Mouse (Mus musculus) frontal cortex, adult 2 months (tissue): ENCODE data around the gene Sh3bp4. TPM values are rescaled to one million over a fixed set of nuclear protein-coding genes. Genes with fewer than 3 reads are reported as not detected.

Experiments used
- DNase-seq, 2 experiments: peaks; one replicate each; pipeline ENCODE4 v3.0.0; 2022; ENCODE audit warnings: low spot score in 1 of 2; ENCODE audit errors: extremely low spot score in 1 of 2
- polyA plus RNA-seq: library from polyadenylated mRNA; depleted of rRNA; stranded (reverse); fragments of >200 nt; gene quantifications from 2 replicates; pipeline ENCODE4 v1.2.3, GENCODE M21; 2012

Sh3bp4 gene
- polyA plus RNA-seq, 1 experiment: 20.6 TPM

DNA sequence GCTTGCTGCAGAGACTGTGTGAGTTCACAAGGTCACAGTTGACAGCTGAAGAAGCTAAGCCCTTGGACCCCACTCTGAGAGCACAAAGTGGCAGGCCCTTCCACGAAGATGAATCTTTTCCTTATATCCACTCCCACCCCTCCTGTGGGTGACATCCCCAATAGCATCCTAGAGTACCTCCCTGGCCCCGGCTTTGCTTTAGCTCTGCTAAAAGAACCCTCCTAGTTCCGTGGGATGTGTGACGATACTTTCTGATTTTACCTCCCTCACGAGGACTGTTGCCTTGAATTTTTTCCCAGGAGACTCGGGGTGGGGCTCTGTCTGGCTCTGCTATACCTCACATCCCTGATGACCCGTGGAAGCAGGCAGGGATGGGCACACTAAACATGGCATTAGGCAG is 104.4 kb downstream of the Sh3bp4 start:
- no peak for DNase-seq

DNA sequence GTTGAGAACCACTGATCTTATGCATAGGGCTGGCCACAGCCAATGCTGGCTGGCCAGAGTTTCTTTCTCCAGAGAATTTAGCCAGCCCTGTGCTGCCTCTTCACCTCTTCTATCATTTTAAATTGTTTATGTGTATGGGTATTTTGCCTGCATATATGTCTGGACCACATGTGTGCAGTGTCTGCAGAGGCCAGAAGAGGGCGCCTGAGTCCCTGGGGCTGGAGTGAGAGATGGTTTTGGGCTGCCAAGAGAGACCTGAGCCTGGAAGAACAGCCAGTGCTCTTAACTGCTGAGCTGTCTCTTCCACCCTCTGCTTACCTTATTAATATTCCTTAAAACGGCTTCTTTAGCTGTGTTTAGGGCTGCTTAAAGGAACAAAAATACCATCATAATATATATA is 105.1 kb downstream of the Sh3bp4 start:
- DNase-seq: no peak

DNA sequence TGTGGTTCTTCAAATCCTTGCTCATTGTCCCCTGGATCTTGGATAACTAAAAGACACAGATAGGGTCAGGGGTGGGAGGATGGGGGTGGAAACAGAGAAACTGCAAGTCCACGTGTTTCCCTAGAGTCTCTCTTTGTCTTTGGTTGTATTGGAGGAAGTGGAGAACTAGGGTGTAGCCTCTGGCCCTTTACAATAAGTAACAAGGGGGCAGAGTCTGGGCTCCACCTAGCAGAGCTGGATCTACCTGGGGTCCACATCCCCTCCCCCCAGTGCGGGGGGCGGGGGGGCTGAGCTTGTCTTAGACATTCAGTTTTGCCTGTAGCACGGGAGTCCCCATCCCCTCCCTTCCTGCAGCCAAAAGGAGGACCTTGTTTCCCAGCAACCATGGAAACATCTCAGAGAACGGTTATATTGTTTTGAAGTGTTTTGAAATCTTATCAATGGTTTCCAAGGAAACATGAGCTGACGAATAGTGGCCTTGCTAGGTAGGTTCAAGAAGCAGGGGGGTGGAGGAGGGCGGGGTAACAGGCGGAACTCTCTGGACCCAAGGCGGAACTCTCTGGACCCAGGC is 113.1 kb downstream of the Sh3bp4 start:
- no peak for DNase-seq

DNA sequence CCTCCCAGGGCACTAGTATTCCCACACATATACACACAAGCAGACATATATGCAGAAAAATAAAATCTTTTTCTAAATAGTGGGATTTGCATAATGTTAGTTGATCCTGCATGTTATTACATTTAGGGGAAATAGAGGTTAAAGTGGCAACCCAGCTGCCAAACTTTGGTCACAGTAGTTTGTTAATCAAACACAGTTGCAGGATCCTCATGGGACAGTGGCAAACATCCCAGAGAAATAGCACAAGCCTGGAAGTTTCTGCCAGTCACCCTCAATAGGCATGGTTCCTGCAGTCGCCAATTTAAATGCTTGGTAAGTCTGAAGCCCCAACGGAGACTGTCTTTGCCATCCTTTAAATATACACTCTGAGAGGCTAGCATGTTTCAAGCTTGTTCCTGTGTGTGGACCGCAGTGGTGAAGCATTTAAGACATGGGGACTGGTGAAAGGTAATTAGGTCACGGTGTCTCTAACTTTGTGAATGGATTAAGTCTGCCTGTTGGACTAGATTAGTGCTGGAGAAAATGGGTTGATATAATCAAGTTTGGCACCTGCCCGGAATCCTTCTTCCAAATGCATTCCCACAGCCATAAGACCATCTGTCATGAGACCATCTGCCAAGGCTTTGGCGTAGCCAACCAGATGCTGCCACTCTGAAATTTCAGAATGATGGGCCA is 114.0 kb downstream of the Sh3bp4 start:
- peak in 1 of 2 experiments; percentile 57 for DNase-seq

DNA sequence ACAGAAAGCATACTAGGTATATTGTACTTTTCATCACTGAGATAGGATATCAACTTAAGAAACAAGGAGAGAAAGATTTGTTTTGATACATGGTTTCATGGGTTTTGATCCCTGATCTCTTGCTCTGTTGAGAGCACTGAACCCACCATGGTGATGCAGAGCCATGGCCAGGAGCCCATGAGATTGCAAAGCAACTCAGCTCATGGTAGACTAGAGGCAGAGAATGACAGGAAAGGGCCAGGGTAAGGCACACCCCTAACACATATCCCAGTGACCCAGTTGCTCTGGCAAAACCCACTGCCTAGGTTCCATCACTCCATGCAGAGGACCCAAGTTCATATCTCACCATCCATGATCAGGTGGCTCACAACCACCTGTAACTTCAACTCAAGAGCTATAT is 114.6 kb downstream of the Sh3bp4 start:
- DNase-seq: no peak

DNA sequence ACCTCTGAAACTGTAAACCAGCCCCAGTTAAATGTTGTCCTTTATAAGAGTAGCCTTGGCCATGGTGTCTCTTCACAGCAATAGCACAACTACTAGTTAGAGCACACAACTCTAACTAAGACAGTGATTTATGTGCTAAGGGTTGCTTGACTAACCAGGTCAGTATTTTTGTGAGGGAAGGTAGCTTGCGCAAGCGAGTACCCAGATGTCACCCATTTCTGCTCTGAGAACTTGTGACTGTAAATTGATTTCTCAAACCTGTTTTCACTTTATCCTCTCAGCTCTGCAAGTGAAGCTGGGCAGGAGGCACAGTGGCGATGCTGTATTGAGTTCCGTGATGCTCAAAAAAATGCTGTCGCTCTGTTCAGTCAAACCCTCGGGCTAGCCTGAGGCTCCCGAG is 117.2 kb downstream of the Sh3bp4 start:
- DNase-seq: no peak

DNA sequence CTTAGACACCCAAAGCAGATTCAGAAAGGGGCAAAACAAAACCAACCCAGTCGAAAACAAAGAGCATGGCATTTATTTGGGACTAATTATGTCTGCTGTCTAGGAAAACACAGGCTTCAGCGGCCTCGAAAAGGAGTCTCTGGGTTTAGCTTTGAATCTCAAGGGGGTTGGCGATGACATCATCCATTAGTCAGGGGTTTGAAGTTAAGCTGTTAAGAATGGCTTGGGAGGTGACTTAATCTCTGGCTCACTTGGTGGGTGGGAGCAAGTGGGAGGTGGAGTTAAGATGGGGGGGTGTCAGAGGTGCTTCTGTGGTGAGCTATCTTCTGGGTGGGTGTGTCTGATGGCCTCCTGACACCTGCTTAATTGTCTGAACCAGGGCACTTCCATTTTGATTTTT is 117.9 kb downstream of the Sh3bp4 start:
- no peak for DNase-seq

DNA sequence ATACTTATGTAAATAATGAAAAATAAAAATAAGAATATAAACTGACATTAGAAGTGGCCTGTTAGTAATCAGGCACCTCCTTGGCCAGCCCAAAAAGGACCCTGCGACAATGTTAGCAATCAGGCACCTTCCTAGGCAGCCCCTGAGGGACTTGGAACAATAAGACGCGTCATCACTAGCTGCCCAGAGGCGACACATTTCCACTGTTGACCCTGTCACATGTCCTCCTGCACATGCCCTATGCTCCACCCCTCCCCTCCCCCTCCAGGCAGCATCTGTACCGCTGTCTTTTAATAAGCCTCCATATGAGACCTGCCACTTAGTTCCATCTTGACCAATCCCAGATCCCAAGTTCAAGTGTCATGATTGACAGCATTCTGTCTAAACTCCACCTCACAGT is 119.0 kb downstream of the Sh3bp4 start:
- no peak for DNase-seq

DNA sequence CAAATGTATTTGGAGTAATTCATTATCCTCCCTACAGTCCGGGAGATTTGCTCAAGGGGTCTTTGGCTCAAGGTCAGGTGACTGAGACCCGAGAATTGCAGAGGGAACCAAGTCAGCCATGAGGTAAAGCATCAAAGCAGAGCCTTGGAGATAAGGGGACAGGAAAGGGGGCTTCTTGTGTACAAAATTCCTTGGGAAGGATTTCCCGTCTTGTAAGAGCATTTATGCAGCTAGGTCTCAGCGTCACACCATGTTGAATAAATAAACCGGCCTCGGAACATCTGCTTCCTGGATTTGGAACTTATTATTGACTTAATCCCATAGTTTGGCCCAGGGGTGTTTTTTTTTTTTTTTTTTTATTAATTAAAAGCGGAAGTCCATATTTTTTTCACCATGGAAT is 120.4 kb downstream of the Sh3bp4 start:
- no peak for DNase-seq

DNA sequence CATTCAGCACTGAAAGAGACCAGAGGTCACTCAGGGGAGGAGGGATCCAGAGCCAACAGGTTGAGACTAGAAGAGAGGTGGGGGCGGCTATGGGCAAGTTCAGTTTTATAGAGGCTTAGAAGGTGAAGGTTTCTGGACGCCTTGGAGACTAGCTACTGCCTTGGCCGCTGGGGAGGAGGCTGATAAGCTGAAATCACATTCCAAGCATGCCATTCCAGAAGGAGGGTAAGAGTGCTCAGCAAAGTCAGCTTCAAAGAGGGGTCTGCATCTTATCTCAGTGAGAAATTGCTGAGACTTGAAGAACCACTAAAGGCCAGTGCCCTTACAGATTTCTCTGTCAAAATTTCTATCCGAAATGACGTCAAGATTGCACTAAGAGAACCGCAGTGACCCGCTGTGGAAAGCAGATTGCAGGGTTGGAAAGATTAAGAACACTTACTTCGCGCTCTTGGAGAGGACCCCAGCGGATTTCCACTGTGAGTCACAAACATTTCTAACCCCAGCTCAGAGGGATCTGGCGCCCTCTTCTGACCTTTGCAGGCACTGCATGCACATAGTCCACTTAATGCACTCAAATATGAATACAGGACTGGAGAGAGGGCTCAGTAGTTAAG is 121.0 kb downstream of the Sh3bp4 start:
- peak; percentile 33 to 73 for DNase-seq

DNA sequence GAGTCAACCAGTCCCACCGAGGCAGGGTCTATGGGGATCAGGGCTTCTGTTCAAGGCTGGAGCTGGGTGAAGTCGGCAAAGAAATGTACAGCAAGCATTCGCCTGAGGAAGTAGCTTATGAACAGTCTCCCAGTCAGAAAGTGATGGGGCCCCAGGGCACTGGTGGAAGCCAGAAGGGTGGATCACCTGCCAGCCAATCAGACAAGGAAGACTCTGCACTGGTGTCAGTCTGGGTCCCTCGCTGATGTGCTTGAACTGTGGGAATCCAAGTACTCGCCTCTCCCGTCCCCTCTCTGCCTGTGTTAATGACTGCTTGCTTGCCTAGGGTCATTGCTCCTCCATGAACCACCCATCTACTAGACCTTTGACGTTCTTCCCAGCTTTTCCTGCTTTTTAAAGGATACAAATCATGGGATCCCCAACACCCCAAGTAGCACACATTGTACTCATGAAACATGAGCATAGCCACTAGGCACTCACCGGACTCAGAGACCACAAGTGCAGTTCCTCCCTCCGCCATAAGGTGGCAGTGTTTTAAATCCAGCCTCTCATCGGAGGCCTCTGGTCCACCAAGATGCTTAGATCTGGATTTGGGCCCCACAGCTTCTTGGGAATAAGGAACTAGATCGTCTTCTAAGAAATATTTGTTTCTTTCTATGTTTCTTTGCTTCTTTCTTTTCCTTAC is 122.5 kb downstream of the Sh3bp4 start:
- peak in 1 of 2 experiments; percentile 24 for DNase-seq

DNA sequence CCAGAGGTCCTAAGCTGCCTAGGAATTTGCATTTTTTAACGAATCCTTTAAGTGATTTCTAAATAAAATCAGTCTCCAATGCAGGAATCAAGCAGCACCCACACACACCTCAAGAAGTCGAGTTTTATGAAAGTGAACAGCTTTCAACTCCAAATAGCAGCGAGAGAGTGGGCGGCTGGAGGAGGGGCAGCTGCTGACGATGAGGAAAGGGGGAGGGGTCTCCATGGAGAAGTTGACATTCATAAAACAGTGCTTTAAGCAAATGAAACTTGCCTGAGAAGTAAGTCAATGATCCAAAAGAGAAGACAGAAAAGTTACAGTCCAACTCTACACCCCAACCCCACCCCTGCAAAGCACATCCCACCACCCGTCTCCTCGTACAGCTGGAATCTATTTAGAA is 123.4 kb downstream of the Sh3bp4 start:
- peak; percentile 44 to 72 for DNase-seq

DNA sequence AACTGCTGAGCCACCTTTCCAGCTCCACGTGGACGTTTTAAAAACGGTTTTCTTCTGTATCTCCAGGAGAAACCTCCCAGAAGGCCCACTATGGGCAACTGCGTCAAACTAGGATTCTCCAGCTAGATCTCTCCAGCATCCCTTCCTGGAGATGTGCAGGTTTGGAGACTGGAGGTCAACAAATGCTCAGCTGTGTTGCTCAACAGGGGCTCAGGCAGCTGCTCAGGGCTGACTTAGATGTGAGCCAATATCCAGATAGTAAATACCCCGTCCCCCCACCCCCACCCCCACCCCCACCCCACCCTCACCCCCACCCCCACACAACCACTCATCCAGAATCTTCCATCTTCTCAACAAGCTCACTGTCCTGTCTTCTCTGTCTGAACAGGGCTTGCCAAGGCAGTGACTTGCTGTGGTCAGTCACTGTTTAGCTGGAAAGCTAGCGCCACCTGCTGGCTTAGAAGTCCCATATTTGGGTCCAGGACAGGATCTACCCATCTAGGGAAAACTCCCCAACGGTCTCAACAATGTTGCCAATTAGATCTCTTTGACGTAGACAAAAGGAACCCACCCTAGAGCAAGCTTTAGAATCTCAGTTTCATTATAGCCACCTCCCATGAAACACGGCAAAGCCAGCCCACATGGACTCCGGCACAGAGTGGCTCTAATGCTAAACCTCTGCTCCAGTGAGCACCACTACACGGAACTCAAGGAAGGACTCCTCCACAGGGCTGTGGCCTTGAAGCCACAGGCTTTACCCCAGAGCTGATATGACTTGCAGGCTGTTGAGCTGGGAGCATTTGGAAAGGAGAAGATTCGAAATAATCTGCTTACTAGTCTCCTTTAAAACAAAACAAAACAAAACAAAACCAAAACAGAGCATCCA is 125.9 kb downstream of the Sh3bp4 start:
- peak; percentile 48 to 92 for DNase-seq
